Mouse (Mus musculus) c-Kit-positive CD71-positive TER-119-negative erythroid progenitor cells, embryonic 14.5 days (primary cell): ENCODE data around the gene Ppm1l.

Experiments used
- DNase-seq: peaks from one replicate; pipeline ENCODE4 v3.0.0-alpha.2; 2013; ENCODE audit warnings: low read depth

The Ppm1l gene

DNA sequence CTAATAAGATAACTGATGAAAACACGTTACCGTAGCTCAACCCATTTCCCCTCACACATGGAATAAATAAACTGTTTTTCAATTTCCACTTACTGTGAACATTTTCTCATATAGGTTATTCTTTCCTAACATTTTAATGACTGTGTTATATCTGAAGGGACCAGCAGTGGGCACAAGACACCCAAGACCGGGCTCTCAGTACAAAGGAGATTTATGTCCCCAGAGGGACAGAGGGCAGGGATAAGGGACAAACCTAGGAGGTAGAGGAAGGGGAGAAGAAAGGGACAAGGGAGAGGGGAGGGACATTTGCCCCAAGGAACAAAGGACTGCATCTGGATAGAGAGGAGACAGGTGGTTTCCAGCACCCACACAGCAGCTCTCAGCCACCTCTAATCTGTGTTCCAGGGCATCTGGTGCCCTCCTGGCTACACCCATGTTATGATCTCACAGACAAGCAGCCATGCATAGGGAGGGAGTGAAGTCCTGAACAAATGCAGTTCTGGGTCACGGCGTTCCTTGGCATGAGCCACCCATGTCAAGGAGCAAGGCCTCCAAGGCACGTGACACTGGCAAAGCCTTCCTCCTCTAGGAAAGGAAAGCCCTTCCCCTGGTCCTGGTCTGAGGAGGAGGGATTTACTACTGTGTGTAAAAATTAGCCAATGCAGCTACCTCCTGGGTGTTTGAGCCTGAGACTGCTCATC is 174.5 kb downstream of the Ppm1l start:
- no peak for DNase-seq

DNA sequence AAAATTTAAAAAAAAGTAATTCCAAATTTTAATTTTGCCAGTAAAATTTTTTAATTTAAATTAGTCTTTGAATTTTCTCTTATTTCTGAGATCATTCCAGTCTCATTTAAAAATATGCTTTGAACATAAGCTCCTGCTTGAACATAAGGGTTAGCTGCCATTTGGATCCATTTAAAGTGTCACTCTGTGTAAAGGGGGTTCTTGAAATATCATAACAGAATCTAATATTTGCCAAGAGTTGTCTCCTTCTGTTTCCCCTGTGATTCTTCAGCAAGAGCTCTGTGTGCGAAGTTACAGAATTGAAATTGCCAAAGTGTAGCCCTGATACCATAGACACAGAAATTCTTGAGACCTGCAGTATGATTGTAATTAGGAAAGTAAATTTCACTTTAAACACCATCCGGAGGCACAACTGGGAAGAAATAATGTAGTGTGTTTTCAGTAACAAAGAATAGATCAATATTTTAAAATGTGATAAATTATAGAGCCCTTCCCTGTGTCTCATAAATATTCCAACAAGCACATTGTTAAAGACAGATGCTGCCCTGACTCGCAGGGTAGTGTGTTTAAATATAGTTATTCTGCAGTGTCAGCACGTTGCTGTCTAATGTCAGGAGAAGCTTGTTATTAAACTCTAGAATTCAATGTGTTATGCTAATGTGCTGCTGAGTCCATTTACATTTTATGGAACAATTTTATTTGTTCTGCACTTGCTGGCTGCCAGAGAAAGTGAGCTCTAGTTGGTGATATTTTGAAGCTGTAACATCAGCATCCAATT is 177.8 kb downstream of the Ppm1l start:
- no peak for DNase-seq

- DNase-seq = no peak
Observed at GRCm38 (mm10) chr3:69497178-69497577, 180.5 kb downstream of the Ppm1l start.

- no peak for DNase-seq
Observed at GRCm38 (mm10) chr3:69502009-69502408, 185.3 kb downstream of the Ppm1l start.

GRCm38 (mm10) chr3:69502527-69502926 is 185.9 kb downstream of the Ppm1l start:
- no peak for DNase-seq

DNA sequence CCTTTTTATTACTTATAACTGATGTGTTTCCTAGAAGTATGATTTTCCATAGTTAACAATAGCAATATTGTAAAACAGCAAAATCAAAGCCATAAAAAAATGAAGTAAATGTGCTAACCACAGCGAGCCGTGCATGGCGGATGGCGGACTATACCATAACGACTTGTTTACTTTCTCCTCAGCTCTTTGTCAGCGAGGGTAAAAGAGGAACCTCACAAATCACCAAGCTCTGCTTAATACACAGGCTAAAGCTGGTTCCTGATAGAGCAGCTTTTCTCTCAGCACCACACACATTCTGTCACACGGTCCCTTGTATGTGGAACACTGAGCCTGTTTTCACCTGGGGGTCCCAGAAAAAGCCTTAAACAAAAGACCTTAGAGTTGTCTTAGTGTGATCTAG is 188.4 kb downstream of the Ppm1l start:
- DNase-seq = no peak

DNA sequence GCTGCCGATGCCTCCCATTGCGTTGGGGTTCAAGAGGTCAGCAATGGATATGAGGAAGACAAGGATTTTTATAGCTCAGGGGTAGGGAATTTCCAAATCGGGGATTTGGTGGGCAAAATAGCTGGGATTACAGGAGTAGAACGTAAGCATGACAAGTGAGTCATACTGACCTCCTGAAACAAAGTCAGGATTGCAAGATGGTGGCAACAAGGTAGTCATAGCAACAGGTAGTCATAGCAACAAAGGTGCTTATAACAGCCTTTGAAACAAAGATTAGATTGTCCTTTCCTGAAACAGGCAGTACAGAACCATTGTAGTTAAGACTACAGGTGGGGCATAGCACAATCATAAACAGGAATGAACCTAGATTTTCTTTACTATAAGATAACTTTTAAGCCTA is 189.7 kb downstream of the Ppm1l start:
- DNase-seq = no peak

GRCm38 (mm10) chr3:69509411-69509952 is 192.8 kb downstream of the Ppm1l start:
- no peak for DNase-seq

DNA sequence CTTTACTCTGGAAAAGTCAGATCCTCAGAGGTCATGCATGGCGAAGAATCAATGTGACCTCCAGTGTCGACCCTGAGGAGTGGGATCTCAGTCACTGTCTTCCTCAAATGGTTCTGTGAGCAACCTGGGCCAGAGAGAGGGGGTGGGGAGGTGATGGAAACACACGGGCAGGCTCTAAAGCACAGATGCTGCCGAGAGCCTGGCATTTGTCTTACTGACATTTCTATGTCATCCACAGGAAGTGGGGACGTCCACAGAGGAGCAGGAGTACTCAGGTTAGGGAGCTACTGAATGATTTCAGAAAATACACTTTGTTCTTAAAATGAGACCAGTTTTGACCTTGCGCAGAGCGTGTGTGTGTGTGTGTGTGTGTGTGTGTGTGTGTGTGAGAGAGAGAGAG is 195.2 kb downstream of the Ppm1l start:
- no peak for DNase-seq

DNA sequence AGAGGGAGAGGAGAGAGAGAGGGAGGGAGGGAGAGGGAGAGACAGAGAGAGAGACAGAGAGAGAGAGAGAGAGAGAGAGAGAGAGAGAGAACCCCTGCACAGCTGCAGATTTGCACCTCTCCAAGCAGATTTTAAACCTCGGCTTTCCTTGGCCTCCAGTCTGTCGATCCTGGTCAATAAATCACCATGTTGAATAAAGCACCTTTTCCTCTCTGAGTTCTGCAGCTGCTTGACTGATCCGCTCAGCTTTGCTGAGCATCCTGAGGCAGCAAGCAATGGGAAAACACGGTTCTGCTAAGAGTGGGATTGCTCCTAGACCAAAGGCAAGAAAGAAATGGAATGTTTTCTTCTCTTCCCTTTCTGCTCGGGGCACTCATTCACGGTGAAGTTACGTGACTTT is 195.7 kb downstream of the Ppm1l start:
- DNase-seq = no peak

- no peak for DNase-seq
Observed at GRCm38 (mm10) chr3:69515730-69516350, 199.2 kb downstream of the Ppm1l start.

GRCm38 (mm10) chr3:69519188-69519587 is 202.5 kb downstream of the Ppm1l start:
- DNase-seq = no peak

- no peak for DNase-seq
Observed at GRCm38 (mm10) chr3:69519789-69520558, 203.3 kb downstream of the Ppm1l start.

GRCm38 (mm10) chr3:69522270-69522669 is 205.6 kb downstream of the Ppm1l start:
- no peak for DNase-seq

DNA sequence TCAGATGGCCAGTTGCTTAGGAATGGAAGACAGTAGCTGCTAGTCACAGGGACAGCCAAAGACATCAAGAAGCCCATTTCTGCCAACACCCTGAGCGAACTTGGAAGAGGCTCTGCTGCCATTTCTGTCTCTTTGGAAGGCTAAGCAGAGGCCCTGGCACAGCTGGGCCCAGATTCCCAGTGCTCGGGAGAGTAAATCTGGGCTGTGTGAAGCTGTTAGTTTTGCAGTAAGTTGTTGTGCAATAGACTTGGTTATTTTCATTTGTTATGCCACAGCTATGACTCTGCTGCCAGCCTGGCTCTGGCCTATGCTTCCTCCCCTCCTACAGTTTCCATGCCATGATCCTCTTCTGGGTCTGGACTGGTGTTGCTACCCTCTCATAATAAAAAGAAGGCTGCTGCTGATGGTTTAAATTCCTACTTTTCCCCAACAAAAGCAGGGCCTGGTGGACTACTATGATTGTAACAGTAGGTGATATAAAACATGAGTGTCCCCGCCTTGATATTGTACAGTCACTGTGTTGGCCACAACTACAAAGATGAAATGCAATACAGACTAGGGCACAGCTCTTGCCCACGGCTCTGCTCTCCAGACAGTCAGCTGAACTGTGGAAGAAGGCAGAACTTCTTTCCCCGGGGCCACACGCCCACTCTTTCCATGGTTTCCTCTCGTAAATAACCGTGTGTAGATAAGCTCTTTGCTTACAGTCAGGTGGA is 207.9 kb downstream of the Ppm1l start:
- no peak for DNase-seq

GRCm38 (mm10) chr3:69525072-69525529 is 208.4 kb downstream of the Ppm1l start:
- no peak for DNase-seq

- no peak for DNase-seq
Observed at GRCm38 (mm10) chr3:69527384-69527783, 210.7 kb downstream of the Ppm1l start.

DNA sequence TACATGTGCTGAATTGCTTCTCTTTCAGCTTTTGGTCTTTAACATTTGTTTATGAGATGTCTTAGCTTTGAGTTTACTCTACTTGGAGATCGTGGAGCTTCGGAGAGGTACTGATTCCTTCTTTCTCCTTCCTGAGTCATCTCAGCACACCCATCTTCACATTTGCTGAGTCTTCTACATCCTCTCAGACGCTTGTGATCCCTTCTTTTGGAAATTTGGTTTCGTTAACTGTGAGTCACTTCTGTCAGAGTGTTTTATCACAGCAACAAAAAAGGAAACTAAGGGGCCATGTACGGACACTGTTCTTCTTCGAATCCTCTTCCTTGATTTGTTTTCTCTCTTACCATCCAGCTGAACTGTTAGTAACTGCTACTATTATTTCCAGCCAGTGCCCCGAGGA is 212.9 kb downstream of the Ppm1l start:
- DNase-seq = no peak

DNA sequence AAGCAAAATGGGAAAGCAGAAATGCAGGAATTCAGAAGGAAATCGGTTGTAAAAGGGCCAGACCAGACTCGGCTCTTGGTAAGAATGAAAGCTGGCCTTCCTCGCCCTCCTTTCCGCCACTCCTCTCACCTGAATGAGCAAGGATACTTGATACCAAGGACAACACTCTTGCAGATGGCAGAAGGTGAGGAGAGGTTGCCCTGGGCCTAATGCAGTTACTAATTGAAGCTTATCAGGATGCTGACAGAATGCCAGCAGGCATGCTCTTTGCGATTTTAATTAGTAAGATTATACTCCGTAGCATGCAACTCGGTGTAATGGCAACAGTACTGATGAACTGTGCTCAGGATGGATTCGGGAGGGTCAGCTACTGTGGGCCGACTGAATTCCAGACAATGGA is 214.8 kb downstream of the Ppm1l start:
- DNase-seq = no peak

DNA sequence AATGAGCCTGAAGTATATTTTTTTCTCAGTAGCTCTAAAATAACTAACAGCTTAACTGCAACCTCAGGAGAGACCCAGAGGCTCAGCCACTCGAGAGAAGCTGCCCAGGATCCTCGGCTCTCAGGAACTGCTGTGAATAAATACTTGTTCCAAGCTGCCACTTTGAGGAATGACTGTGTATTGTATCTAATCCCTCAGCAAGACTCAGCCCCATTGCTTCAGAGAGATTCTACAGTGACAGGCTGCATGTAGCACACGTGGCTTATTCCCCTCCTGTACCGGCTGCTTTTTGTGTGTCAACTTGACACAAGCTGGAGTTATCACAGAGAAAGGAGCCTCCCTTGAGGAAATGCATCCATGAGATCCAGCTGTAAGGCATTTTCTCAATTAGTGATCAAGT is 216.0 kb downstream of the Ppm1l start:
- DNase-seq = no peak

DNA sequence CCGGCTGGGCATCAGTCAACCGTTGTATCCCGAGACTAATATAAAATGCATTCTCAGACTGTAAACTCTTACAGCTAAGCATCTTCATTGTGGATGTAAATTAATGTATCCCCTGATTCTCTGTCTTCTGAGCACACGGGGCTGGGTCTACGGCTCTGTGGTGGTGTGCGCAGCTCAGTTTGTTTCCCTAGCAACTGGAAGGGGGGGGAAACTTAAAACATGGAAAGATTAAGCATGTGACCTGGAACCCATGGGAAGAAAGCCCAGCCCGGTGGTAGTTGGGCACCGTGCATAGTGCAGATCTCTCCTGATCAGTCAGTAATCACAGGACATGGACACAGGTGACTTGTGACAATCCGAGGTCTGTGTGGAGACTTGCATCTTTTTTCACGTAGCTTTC is 218.8 kb downstream of the Ppm1l start:
- no peak for DNase-seq
